Mouse (Mus musculus): ENCODE data around the gene Tmem30b. TPM values are rescaled to one million over a fixed set of nuclear protein-coding genes. Genes with fewer than 3 reads are reported as not detected.

The Tmem30b gene
- polyA plus RNA-seq, 1 experiment, result 2.0 TPM

DNA sequence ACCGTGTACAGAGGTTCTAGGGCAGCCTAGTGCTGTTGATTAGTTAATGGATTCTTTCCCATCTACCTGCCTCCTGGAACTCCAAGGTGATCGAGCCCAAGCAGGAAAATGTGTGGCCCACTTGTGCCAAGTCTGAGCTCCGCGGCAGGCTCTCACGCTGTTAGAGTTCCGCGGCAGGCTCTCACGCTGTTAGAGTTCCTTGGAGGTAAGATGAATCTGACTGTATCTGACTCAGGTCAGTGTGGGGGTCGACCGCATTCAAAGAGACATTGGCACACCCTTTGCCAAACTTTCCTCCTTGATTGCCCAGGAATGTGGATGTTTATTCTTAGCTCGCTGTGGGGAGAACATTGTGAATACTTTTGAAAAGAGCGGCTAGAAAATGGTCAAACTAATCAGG lies 28.4 kb downstream of the Tmem30b start:
- H3K27ac ChIP-seq (ENCODE audit: insufficient read depth, low read length), result no peak overlapping the region
- H3K4me1 ChIP-seq (ENCODE audit: control insufficient read depth, insufficient read depth, low read length), result no peaks in the 10 kb centered on the region
- H3K4me3 ChIP-seq (ENCODE audit: insufficient read depth, low read length), result no peak overlapping the region
- TF ChIP-seq POLR2A (IDR thresholded peaks at IDR 0.05; ENCODE audit: low read depth, low read length) (no peak), CTCF (IDR thresholded peaks at IDR 0.05; ENCODE audit: borderline replicate concordance, insufficient read depth, low read length) (no peak)

DNA sequence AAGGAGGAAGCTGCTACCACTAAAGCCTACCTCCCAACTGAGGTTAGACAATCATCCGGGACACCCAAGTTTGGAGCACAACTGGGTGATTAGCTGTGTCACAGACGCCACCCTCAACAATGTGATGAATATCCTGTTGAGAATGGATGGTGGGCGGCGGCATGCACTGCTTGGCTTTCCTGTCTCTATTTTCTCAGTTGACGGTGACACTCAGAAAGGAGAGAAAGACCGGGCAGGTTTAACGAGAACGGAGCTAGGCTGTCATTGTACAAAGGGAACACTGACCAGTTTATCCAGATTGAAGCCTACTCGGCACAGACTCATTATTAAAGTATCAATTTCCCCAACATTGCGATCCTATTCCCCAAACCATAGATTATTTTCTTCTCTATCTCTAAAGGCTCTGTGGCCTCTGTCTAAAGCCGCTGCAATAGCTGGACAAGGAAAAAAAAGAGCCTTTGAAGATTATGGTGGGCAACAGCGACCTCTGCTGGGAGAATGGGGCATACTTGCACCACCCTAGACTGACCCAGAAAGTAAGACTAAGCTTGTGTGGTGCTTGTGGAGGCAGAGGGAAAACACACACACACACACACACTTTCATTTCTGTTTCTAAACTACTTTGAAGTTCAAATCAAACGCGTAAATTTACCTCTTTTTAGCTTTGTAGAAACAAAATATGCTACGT lies 29.0 kb downstream of the Tmem30b start:
- H3K27ac ChIP-seq (ENCODE audit: insufficient read depth, low read length), result no peak overlapping the region
- H3K4me1 ChIP-seq (ENCODE audit: control insufficient read depth, insufficient read depth, low read length), result no peaks in the 10 kb centered on the region
- TF ChIP-seq POLR2A (IDR thresholded peaks at IDR 0.05; ENCODE audit: low read depth, low read length), result no peak
- TF ChIP-seq CTCF (IDR thresholded peaks at IDR 0.05; ENCODE audit: borderline replicate concordance, insufficient read depth, low read length), result peak; percentile 52; the same call in 1 of the 2 replicates
- H3K4me3 ChIP-seq (ENCODE audit: insufficient read depth, low read length), result no peak overlapping the region

DNA sequence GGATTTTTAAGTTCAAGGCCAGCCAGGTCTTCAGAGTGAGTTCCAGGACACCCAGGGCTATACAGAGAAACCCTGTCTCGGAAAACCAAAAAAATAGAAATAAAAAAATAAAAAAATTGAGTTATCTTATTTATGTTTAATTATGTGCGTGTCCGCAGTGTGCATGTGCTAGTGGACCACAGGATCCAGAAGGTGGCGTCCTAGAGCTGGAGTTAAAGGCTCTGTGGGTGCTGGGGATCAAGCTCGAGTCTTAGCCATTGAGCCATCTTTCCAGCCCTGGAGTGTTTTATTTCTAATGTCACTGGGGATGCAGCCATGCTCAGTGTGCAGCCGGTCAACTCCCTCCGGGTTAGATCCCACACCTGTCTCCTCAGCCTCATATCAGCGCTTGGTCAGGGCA lies 29.7 kb downstream of the Tmem30b start:
- H3K4me1 ChIP-seq (ENCODE audit: control insufficient read depth, insufficient read depth, low read length), result no peaks in the 10 kb centered on the region; the same call in 1 of the 2 replicates
- no peak overlapping the region for H3K27ac ChIP-seq (ENCODE audit: insufficient read depth, low read length)
- no peak overlapping the region for H3K4me3 ChIP-seq (ENCODE audit: insufficient read depth, low read length)
- TF ChIP-seq POLR2A (IDR thresholded peaks at IDR 0.05; ENCODE audit: low read depth, low read length) (no peak), CTCF (IDR thresholded peaks at IDR 0.05; ENCODE audit: borderline replicate concordance, insufficient read depth, low read length) (no peak)

DNA sequence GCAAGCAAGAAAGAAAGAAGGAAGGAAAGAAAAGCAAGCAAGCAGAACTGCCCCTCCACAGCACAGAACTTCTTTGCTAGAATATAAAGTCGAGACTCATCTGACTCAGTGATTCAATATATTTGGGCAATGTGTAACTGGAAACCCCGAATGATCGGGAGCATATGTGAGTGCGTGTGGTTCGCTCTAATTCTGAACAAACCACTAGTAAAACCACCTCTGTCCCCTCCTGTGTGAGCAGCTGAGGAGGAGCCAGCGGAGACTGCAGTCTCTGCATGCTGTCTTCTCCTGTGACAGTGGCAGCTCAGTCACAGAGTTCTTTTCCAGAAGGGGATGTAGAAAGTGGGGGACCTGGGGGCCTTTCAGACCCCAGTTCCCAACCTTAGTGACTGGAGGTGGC lies 31.5 kb downstream of the Tmem30b start:
- Histone ChIP-seq H3K4me1 (ENCODE audit: control insufficient read depth, insufficient read depth, low read length) (no peaks in the 10 kb centered on the region; the same call in 1 of the 2 replicates), H3K4me3 (ENCODE audit: insufficient read depth, low read length) (no peak overlapping the region), H3K27ac (ENCODE audit: insufficient read depth, low read length) (no peak overlapping the region)
- no peak for TF ChIP-seq CTCF (IDR thresholded peaks at IDR 0.05; ENCODE audit: borderline replicate concordance, insufficient read depth, low read length)
- no peak for TF ChIP-seq POLR2A (IDR thresholded peaks at IDR 0.05; ENCODE audit: low read depth, low read length)

DNA sequence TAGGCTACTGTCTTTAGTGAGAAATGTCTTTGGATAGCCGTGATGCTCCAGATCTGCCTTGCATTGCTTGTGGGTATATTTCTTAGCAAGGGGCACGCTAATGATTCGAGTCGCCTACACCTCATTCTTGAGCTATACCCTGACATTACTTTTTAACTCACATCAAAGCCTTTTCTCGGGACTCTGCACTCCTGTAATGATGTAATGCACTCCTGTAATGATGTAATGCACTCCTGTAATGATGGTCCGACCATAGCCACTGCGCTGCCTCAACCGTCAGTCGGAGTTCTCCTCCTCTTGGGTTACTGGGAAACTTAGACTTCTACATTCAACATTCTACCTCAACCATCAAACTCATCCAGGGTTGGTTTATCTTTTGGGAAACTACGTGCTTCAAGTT lies 32.2 kb downstream of the Tmem30b start:
- Histone ChIP-seq H3K4me3 (ENCODE audit: insufficient read depth, low read length) (no peak overlapping the region), H3K27ac (ENCODE audit: insufficient read depth, low read length) (no peak overlapping the region), H3K4me1 (ENCODE audit: control insufficient read depth, insufficient read depth, low read length) (no peaks in the 10 kb centered on the region; the same call in 1 of the 2 replicates)
- TF ChIP-seq POLR2A (IDR thresholded peaks at IDR 0.05; ENCODE audit: low read depth, low read length) (no peak), CTCF (IDR thresholded peaks at IDR 0.05; ENCODE audit: borderline replicate concordance, insufficient read depth, low read length) (no peak)

DNA sequence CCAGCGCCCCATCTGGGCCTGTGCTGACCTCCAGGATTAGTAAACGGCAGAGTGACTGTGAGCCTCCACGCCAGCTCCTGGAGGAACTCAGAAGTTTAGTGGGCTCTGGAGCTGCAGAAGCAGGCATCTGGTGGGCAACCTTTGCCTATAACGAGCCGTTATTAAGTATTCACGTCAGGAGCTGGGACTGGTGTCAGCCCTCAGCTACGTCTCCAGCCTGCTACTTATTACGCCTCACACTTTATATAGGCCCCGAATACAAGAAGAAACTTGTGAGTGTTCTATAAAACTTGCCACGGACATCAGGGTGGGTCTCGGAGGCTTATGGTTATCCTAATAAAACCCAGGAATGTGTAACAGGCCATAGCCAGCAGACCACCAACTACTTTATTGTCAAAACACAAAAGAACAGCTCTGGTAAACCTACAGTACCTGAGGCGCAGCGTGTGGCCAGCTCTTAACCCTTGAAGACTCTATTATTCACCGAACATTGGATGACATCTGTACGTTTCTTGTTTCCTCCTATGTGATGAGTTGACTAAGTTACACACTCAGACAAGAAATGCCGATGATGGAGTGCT lies 34.6 kb downstream of the Tmem30b start:
- TF ChIP-seq POLR2A (IDR thresholded peaks at IDR 0.05; ENCODE audit: low read depth, low read length) (no peak), CTCF (IDR thresholded peaks at IDR 0.05; ENCODE audit: borderline replicate concordance, insufficient read depth, low read length) (no peak)
- Histone ChIP-seq H3K27ac (ENCODE audit: insufficient read depth, low read length) (no peak overlapping the region), H3K4me3 (ENCODE audit: insufficient read depth, low read length) (no peak overlapping the region), H3K4me1 (ENCODE audit: control insufficient read depth, insufficient read depth, low read length) (peaks cover 2% of the 10 kb centered on the region; the same call in 1 of the 2 replicates)

DNA sequence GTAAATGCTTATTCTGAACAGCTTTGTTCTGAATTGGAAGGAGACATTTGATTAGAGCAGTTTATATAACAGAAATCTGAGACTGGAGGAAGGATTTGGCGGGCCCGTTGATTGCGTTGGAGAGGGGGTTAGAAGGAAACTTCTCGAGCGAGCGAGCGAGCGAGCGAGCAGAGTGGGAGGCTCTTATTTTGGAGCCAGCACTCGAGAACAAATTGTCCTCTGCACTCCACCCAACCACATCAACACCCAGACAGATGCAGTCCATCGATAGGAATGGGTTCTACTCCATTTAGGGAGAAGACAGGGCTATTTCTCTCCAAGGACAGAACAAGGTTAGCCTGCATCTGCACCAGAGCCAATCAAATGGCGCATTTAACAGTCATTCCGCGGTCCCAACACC lies 39.1 kb downstream of the Tmem30b start:
- no peak for TF ChIP-seq POLR2A (IDR thresholded peaks at IDR 0.05; ENCODE audit: low read depth, low read length)
- TF ChIP-seq CTCF (IDR thresholded peaks at IDR 0.05; ENCODE audit: borderline replicate concordance, insufficient read depth, low read length), result no peak
- no peak overlapping the region for H3K4me3 ChIP-seq (ENCODE audit: insufficient read depth, low read length)
- H3K27ac ChIP-seq (ENCODE audit: insufficient read depth, low read length), result no peak overlapping the region
- H3K4me1 ChIP-seq (ENCODE audit: control insufficient read depth, insufficient read depth, low read length), result peaks cover 2% of the 10 kb centered on the region

DNA sequence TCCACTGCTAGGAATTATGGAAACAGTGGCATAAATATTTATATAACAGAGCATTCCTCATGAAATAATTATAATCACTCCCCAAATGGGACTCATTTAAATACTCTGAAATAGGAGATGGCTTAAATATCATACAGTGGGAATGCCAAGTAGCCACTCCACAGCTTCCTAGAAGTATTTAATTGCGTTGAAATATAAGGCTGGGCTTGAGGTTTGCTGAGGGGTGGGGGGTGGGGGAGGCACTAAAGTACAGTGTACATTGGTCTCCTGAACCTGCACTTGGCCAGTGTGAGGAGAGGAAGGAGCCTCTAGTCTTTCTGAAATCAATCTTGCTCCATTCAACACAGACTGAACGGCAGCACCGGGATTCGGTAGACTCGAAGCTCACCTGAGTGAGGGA lies 39.5 kb downstream of the Tmem30b start:
- TF ChIP-seq CTCF (IDR thresholded peaks at IDR 0.05; ENCODE audit: borderline replicate concordance, insufficient read depth, low read length), result no peak
- TF ChIP-seq POLR2A (IDR thresholded peaks at IDR 0.05; ENCODE audit: low read depth, low read length), result no peak
- H3K4me1 ChIP-seq (ENCODE audit: control insufficient read depth, insufficient read depth, low read length), result peaks cover 2% of the 10 kb centered on the region
- no peak overlapping the region for H3K4me3 ChIP-seq (ENCODE audit: insufficient read depth, low read length)
- no peak overlapping the region for H3K27ac ChIP-seq (ENCODE audit: insufficient read depth, low read length)

DNA sequence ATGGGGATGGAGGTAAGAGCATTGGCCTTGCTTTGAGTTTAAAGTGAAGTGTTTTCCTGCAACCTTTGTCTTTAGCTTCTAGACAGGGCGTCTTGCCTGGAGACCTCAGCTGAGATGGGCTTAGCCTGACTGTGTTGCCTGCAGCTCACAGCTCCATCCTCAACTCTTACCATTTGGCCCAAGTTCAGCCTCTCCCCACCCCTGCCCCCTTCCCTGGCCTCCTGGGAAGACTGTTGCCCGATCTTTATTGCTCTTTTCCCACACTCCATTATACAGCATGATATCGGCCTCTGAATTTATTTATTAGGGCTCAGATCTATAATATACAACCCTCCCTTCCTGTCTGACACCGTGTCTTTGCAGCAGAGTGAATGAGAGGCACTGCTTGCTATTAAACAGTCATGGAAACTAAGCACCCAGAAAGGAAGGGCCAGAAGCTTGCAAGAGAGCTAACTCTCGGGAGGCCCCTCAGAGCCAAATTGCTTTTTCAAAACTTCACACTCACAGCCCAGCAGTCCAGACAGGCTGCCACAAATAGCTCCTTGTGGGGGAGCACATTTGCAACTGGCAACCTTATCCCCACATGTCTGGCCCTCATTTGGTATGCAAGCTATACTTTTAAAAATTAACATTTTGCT lies 45.4 kb downstream of the Tmem30b start:
- Histone ChIP-seq H3K4me1 (ENCODE audit: control insufficient read depth, insufficient read depth, low read length) (no peaks in the 10 kb centered on the region; the same call in 1 of the 2 replicates), H3K4me3 (ENCODE audit: insufficient read depth, low read length) (no peak overlapping the region), H3K27ac (ENCODE audit: insufficient read depth, low read length) (no peak overlapping the region)
- TF ChIP-seq CTCF (IDR thresholded peaks at IDR 0.05; ENCODE audit: borderline replicate concordance, insufficient read depth, low read length) (no peak), POLR2A (IDR thresholded peaks at IDR 0.05; ENCODE audit: low read depth, low read length) (no peak)

DNA sequence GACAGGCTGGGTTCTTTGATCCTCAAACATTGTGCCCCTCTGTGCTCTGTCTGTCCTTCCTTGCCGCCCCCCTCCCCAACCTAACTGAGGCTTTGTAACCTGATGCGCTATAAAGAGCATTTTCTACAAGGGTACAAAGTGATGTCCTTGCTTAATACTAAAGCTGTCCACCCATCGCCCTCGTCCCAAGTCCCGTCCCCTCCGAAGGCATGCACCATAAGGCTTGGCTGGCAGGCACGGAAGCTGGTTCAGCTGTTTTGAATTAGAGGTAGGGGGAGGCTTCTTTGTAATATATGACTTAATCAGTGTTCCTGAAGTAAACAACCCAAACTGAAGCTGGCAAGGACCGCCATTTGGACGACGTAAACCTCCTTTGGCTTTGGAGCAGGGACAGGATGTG lies 51.0 kb downstream of the Tmem30b start:
- Histone ChIP-seq H3K4me1 (ENCODE audit: control insufficient read depth, insufficient read depth, low read length) (no peaks in the 10 kb centered on the region), H3K27ac (ENCODE audit: insufficient read depth, low read length) (no peak overlapping the region), H3K4me3 (ENCODE audit: insufficient read depth, low read length) (no peak overlapping the region)
- no peak for TF ChIP-seq CTCF (IDR thresholded peaks at IDR 0.05; ENCODE audit: borderline replicate concordance, insufficient read depth, low read length)
- no peak for TF ChIP-seq POLR2A (IDR thresholded peaks at IDR 0.05; ENCODE audit: low read depth, low read length)
